Mouse (Mus musculus) NIH3T3 (cell line): Measurements from ENCODE around the gene Krtap28-10.
"Not testable (repeated sequence)": the region's sequence is repeated elsewhere in the genome, so short reads cannot be mapped to it uniquely, and the experiment has no call there.

Source experiments
- DNase-seq: peaks from one replicate; pipeline ENCODE4 v3.0.0-alpha.2; 2012; ENCODE audit warnings: low read depth

Gene Krtap28-10

DNA sequence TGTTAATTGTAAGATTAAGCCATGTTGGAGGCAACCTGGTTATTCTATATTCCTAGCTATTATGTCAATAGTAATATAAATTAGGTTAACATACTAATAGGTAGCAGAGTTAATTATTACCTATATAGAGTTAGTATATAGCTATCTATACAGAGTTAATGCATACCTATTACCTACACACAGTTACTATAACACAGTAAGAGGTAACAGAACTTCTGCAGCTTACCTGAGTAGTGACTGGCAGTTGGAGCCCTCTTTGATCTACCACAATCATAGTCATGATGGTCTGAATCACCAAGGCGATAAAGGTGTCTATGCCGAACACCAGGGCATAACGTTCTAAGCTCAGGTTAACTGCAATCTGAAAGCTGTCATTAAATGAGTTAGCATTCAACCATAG lies 27.8 kb downstream of the Krtap28-10 start:
- no peak for DNase-seq

GRCm38 (mm10) chr1:83007471-83007870 lies 34.8 kb downstream of the Krtap28-10 start:
- DNase-seq: no peak

- peak; percentile 28 for DNase-seq
Measured at GRCm38 (mm10) chr1:83006218-83007179, 35.8 kb downstream of the Krtap28-10 start.

GRCm38 (mm10) chr1:83000306-83000705 lies 42.0 kb downstream of the Krtap28-10 start, which contains the start of gene Gm47959:
Gene Gm47959 (plus strand): TSS chr1:83000548.
- not testable (repeated sequence) for DNase-seq

DNA sequence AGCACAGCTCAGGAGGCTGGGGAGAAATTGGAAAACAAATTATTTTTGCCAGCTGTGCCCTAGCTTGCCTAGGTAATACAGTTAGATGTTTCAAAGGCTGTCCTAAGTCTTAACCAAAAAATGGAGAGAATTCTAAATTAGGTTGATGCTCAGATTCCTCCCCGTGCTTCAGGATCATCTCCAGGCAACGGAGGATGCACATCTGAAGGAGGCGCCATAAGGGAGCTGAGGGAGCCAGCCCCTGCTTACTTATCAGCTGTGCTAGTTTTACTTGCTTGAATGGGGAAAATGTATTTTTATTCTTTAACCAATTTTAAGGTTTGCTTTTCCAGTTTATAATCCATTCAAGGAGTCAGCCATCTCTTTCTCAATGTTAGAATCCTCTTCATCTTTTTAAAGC lies 48.3 kb downstream of the Krtap28-10 start:
- DNase-seq: no peak

DNA sequence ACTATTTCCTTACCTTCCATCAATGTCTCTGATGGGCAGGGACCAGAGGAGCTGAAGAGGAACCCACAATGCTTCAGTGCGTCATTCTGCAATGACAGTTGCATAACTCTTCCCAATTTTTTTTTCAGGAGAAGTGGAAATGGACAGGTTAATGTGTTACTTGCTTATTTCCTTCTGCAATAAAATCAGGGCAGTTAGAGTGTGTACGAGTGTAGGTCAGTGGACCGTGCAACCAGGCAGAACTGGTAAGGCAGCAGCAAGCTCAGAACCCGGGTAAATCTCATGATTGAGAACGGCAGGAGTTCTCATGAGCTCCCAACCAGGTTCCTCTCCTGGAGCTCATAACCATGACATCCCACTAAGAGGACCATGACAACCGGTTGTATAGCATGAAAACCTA lies 50.2 kb downstream of the Krtap28-10 start:
- DNase-seq: no peak

DNA sequence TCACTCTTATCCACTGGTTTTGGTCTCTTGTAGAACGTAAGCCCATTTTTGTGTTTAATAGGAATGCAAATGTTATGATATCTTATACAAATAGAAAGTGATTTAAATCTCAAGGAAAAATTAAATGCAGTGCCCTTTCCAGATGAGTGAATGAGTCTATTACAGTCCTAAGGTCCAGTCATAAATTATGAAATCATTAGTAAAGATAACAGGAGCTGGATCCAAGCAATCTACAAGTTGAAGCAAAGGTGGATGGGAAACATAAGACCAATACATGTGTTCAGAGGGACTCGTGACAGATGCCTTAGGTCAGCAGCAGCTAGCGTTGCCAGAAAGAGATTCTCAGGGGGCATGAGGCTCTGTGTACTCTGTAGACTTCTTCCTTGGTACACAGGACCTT lies 50.7 kb downstream of the Krtap28-10 start:
- no peak for DNase-seq
